Mouse (Mus musculus): ENCODE measurements around the gene Btbd11. TPM values are rescaled to one million over a fixed set of nuclear protein-coding genes. Genes with fewer than 3 reads are reported as not detected.

Btbd11 gene
- polyA plus RNA-seq, 1 experiment: 3.6 TPM

DNA sequence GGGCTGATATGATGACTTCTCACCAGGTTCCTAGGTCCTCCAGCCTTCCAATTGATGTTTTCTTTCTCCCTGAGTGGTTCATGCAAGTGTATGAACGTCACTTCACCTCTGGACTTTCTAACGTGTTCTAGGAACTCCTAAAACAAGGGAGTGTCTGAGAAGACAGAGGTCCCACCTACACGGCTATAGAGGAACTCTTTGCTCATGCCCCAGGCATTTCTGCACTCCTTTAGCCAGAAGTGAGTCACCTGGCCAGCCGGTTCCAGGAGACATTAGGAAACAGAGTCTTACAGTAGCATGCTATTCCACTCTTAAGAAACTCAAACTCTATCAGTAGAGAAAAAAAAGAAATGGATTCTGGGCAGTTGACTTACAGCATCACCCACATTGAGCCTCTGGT, 14.5 kb upstream of the Btbd11 start:
- TF ChIP-seq POLR2A (IDR thresholded peaks at IDR 0.05; ENCODE audit: borderline replicate concordance, low read depth, low read length) (no peak), CTCF (IDR thresholded peaks at IDR 0.05; ENCODE audit: low read depth, low read length) (no peak)
- H3K4me3 ChIP-seq (ENCODE audit: insufficient read depth, low read length): no peak overlapping the region

DNA sequence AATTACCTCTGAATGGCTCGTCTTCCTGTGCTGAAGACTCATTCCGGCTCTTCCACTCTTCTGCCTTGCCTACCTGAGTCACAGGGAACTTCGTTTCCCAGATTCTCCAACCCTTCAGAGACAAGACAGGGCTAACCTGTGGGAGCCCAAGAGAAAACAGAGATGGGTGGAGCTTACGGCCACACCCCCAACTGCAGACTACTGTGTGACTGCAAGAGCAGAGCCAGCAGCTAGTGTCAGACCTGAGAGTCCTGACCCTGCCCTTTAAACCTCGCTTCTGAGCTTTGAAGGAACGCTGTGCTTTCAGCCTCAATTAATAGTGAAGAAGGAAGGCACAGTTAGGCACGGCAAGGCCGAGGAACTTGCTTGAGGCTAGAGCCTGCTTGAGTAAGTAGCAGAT, 7.6 kb upstream of the Btbd11 start:
- Histone ChIP-seq H3K27ac (ENCODE audit: insufficient read depth, low read depth, low read length) (no peak overlapping the region), H3K4me1 (ENCODE audit: control insufficient read depth, insufficient read depth, low read length) (no peaks in the 10 kb centered on the region), H3K4me3 (ENCODE audit: insufficient read depth, low read length) (no peak overlapping the region)
- TF ChIP-seq CTCF (IDR thresholded peaks at IDR 0.05; ENCODE audit: low read depth, low read length) (no peak), POLR2A (IDR thresholded peaks at IDR 0.05; ENCODE audit: borderline replicate concordance, low read depth, low read length) (no peak)

More for the DNA sequence above, 14.5 kb upstream of the Btbd11 start:
- H3K27ac ChIP-seq (ENCODE audit: insufficient read depth, low read depth, low read length): no peak overlapping the region
- H3K4me1 ChIP-seq (ENCODE audit: control insufficient read depth, insufficient read depth, low read length): no peaks in the 10 kb centered on the region

DNA sequence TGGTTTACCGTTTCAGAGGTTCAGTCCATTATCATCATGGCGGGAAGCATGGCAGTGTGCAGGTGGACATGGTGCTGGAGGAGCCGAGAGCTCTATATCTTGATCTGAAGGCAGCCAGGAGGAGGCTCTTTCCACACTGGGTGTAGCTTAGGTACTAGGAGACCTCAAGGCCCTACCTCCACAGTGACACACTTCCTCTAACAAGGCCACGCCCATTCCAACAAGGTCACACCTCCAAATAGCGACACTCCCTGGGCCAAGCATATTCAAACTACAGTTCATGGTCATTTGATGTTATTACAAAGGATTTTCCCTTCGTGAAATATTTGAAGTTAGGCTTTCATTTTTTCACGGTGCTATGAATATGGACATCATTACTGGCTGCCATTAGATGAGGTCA, 3.6 kb upstream of the Btbd11 start:
- Histone ChIP-seq H3K27ac (ENCODE audit: insufficient read depth, low read depth, low read length) (no peak overlapping the region), H3K4me1 (ENCODE audit: control insufficient read depth, insufficient read depth, low read length) (no peaks in the 10 kb centered on the region), H3K4me3 (ENCODE audit: insufficient read depth, low read length) (no peak overlapping the region)
- no peak for TF ChIP-seq CTCF (IDR thresholded peaks at IDR 0.05; ENCODE audit: low read depth, low read length)
- no peak for TF ChIP-seq POLR2A (IDR thresholded peaks at IDR 0.05; ENCODE audit: borderline replicate concordance, low read depth, low read length)

DNA sequence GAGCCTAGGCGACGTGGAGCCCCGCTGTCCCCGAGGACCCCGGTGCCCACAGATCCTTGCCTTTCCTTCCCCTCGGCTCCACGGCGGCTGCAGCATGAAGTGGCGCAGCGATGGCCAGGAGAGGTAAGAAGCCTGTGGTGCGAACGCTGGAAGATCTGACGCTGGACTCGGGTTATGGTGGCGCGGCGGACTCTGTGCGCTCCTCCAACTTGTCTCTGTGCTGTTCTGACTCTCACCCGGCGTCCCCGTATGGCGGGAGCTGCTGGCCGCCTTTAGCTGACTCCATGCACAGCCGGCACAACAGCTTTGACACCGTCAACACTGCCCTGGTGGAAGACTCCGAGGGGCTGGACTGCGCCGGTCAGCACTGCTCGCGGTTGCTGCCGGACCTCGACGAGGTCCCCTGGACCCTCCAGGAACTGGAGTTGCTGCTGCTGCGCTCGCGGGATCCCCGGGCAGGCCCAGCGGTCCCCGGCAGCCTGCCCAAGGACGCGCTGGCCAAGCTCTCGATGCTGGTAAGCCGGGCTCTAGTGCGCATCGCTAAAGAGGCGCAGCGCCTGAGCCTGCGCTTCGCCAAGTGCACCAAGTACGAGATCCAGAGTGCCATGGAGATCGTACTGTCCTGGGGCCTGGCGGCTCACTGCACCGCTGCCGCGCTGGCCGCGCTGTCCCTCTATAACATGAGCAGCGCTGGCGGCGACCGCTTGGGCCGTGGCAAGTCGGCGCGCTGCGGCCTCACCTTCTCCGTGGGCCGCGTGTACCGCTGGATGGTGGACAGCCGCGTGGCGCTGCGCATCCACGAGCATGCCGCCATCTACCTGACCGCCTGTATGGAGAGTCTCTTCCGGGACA, 831 bp downstream of the Btbd11 start:
- H3K4me3 ChIP-seq (ENCODE audit: insufficient read depth, low read length): peak overlapping the region; percentile 67
- H3K4me1 ChIP-seq (ENCODE audit: control insufficient read depth, insufficient read depth, low read length): no peaks in the 10 kb centered on the region
- TF ChIP-seq POLR2A (IDR thresholded peaks at IDR 0.05; ENCODE audit: borderline replicate concordance, low read depth, low read length) (no peak), CTCF (IDR thresholded peaks at IDR 0.05; ENCODE audit: low read depth, low read length) (no peak)
- H3K27ac ChIP-seq (ENCODE audit: insufficient read depth, low read depth, low read length): no peak overlapping the region

DNA sequence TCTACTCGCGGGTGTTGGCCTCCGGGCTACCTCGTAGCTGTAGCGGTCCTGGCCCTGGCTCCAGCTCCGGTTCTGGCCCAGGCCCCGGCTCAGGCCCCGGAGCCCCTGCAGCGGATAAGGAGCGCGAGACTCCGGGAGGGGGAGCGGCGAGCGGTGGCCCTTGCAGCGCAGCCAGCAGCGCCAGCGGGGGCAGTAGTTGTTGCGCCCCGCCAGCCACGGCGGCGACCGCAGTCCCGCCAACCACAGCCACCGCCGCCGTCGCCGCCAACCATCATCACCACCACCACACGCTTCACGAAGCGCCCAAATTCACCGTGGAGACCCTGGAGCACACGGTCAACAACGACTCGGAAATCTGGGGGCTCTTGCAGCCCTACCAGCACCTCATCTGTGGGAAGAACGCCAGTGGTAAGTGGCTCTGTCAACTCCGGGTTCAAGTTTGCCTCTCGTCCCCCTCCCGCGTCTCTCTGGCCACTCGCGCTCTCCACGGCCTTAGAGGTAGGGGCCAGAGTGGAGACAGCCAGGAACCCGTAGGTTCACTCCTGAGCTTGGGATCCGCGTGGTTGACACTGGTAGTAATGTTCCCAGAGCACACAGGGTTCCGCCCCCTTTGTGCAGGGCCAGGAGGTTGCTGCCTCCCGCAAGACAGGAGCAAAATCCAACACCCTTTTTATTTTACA, 1.6 kb downstream of the Btbd11 start:
- H3K4me1 ChIP-seq (ENCODE audit: control insufficient read depth, insufficient read depth, low read length): no peaks in the 10 kb centered on the region
- peak overlapping the region; percentile 67 for H3K4me3 ChIP-seq (ENCODE audit: insufficient read depth, low read length)
- no peak; the same call in 1 of the 2 replicates for TF ChIP-seq CTCF (IDR thresholded peaks at IDR 0.05; ENCODE audit: low read depth, low read length)
- no peak for TF ChIP-seq POLR2A (IDR thresholded peaks at IDR 0.05; ENCODE audit: borderline replicate concordance, low read depth, low read length)
- no peak overlapping the region for H3K27ac ChIP-seq (ENCODE audit: insufficient read depth, low read depth, low read length)

DNA sequence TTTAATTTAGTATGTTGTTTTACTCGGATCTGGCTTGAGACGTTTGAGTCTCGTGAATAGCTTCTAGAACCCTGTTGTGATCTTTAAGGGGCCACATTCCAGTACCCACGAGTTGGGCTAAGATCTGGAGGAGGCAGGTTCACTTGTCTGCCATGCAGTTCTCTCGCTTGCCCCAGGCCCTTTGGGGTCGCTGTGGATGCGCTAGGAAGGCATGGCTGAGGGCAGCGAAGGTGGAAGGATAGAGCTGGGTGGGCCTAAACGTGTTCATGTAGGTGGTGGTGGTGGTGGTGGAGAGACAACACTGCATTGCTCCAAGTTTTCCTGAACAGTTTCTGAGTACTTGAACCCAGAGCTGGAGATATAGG, 2.1 kb downstream of the Btbd11 start:
- H3K4me3 ChIP-seq (ENCODE audit: insufficient read depth, low read length): peak overlapping the region; percentile 67
- TF ChIP-seq POLR2A (IDR thresholded peaks at IDR 0.05; ENCODE audit: borderline replicate concordance, low read depth, low read length) (no peak), CTCF (IDR thresholded peaks at IDR 0.05; ENCODE audit: low read depth, low read length) (peak; percentile 31; the same call in 1 of the 2 replicates)
- no peak overlapping the region for H3K27ac ChIP-seq (ENCODE audit: insufficient read depth, low read depth, low read length)
- H3K4me1 ChIP-seq (ENCODE audit: control insufficient read depth, insufficient read depth, low read length): no peaks in the 10 kb centered on the region

DNA sequence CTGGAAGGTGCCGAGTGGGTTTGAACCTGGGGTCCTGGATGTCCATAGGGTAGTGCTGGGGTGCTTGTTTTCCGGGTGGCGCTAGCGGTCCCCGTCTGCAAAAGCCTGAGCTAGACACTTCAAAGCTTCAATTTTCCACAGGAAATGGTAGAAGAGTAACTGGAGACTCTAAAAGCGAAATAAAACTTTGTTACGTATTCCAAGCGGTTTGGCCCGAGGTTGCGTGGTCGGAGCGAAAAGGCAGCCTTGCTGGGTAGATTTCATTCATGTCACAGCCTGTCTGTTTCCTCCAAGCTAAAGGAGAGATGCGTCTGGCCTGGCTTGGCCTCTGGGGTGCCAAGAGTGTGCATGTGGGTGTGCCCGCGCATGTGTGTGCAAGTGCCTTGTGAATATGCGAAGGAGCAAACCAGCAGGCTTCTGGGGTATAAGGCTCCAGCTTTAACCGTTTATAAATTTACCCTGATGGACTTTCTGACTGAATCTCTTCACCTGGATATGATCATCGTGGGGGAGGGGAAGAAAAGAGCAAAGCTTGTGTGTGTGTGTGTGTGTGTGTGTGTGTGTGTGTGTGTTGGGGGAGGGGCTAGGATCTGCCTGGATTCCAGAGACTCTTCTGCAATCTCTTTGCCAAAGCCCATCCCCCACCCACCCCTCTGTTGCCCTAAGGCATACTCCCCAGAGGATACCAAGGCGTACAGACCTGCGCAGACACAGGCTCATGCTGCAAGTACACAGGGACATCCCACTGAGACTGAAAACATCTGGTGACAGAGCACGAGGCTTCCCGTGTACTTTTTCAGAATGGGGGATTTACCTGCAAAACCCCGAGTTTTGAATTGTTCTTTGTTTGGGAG, 2.9 kb downstream of the Btbd11 start:
- Histone ChIP-seq H3K27ac (ENCODE audit: insufficient read depth, low read depth, low read length) (no peak overlapping the region), H3K4me1 (ENCODE audit: control insufficient read depth, insufficient read depth, low read length) (no peaks in the 10 kb centered on the region), H3K4me3 (ENCODE audit: insufficient read depth, low read length) (no peak overlapping the region)
- no peak for TF ChIP-seq POLR2A (IDR thresholded peaks at IDR 0.05; ENCODE audit: borderline replicate concordance, low read depth, low read length)

DNA sequence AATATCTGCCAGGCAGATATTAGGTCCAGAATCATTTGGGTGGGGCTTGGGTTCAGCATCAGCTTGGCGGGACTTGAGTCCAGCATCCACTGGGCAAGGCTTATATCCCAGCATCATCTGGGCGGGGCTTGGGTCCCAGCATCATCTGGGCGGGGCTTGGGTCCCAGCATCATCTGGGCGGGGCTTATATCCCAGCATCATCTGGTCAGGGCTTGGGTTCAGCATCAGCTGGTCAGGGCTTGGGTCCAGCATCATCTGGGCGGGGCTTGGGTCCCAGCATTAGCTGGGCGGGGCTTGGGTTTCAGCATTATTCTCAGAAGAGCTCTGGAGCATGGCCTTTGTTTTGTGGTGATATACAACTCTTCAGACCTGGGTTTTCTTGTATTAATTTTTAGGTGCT, 6.4 kb downstream of the Btbd11 start:
- TF ChIP-seq CTCF (IDR thresholded peaks at IDR 0.05; ENCODE audit: low read depth, low read length) (no peak), POLR2A (IDR thresholded peaks at IDR 0.05; ENCODE audit: borderline replicate concordance, low read depth, low read length) (no peak)
- Histone ChIP-seq H3K4me1 (ENCODE audit: control insufficient read depth, insufficient read depth, low read length) (no peaks in the 10 kb centered on the region), H3K27ac (ENCODE audit: insufficient read depth, low read depth, low read length) (no peak overlapping the region)

DNA sequence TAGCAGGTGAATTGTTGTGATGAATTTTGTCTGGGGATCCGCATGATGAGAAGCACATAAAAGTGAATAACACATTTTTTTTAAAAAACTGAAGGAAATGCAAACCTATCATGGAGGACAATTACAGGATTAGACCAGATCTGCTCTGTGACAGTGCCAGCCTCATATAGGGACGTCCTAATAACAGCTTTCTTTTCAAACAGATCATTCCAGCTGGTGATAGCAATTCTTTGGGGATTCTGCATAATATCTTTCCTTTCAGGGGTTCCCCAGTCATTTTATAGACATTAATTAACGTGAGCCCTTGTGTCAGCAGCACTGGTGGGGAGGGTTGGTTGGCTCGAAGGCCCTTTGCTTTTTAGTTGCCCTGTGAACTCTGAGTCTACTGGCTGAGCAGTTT, 7.9 kb downstream of the Btbd11 start:
- Histone ChIP-seq H3K27ac (ENCODE audit: insufficient read depth, low read depth, low read length) (no peak overlapping the region), H3K4me3 (ENCODE audit: insufficient read depth, low read length) (no peak overlapping the region), H3K4me1 (ENCODE audit: control insufficient read depth, insufficient read depth, low read length) (no peaks in the 10 kb centered on the region)
- TF ChIP-seq CTCF (IDR thresholded peaks at IDR 0.05; ENCODE audit: low read depth, low read length): no peak
- TF ChIP-seq POLR2A (IDR thresholded peaks at IDR 0.05; ENCODE audit: borderline replicate concordance, low read depth, low read length): no peak

More for the DNA sequence above, 6.4 kb downstream of the Btbd11 start:
- no peak overlapping the region for H3K4me3 ChIP-seq (ENCODE audit: insufficient read depth, low read length)
